Mouse (Mus musculus) liver, adult 10 weeks (tissue): ENCODE measurements around the gene Sp2. TPM values are rescaled to one million over a fixed set of nuclear protein-coding genes. Genes with fewer than 3 reads are reported as not detected.

Experiments used
- polyA plus RNA-seq: library from polyadenylated mRNA; stranded (reverse); fragments of 350-450 nt; fragmentation: Illumina TruSeq; extraction: RNeasy Lipid Tissue Mini Kit (QIAGEN cat#74804); gene quantifications from one replicate; pipeline ENCODE4 v1.2.3, GENCODE M21; 2014; ENCODE audit warnings: low read depth, low replicate concordance

The Sp2 gene
- polyA plus RNA-seq, result 1.2 TPM

GRCm38 (mm10) chr11:96982859-96983258 lies at the start of gene Sp2:
Gene Sp2, minus strand, starts transcription at chr11:96982959.

GRCm38 (mm10) chr11:97029686-97030417 lies 47.1 kb upstream of the Sp2 start, which contains the start of gene Scrn2:
Gene Scrn2, plus strand, starts transcription at chr11:97029938.

GRCm38 (mm10) chr11:97013121-97013670 lies 30.4 kb upstream of the Sp2 start, which contains the start of gene Sp6:
Gene Sp6, plus strand, starts transcription at chr11:97013394.

GRCm38 (mm10) chr11:96943746-96944304 lies 38.9 kb downstream of the Sp2 start, which contains the start of gene Pnpo:
Gene Pnpo, minus strand, starts transcription at chr11:96943986.

GRCm38 (mm10) chr11:96928088-96928487 lies 54.7 kb downstream of the Sp2 start, which contains the start of gene Prr15l:
Gene Prr15l, plus strand, starts transcription at chr11:96928104.

GRCm38 (mm10) chr11:96916044-96916884 lies 66.5 kb downstream of the Sp2 start, which contains the start of gene Cdk5rap3:
Gene Cdk5rap3, minus strand, starts transcription at chr11:96916496.

Other genes starting within 250 kb of the Sp2 start
- gene Snx11, start 205.4 kb downstream of the Sp2 start, polyA plus RNA-seq, result 3.0 TPM
- gene Cbx1, start 193.8 kb downstream of the Sp2 start, polyA plus RNA-seq, result 37.1 TPM
- 25.4 TPM for gene Nfe2l1, start 153.0 kb downstream of the Sp2 start, polyA plus RNA-seq
- gene Copz2, start 133.1 kb downstream of the Sp2 start, polyA plus RNA-seq, result 15.9 TPM
- 31.6 TPM for gene Cdk5rap3, start 66.5 kb downstream of the Sp2 start, polyA plus RNA-seq
- gene Prr15l, start 54.9 kb downstream of the Sp2 start, polyA plus RNA-seq, result 0.58 TPM
- 54.7 TPM for gene Pnpo, start 39.0 kb downstream of the Sp2 start, polyA plus RNA-seq
- not detected for gene Sp6, start 30.4 kb upstream of the Sp2 start, polyA plus RNA-seq
- 0.69 TPM for gene Scrn2, start 47.0 kb upstream of the Sp2 start, polyA plus RNA-seq
- 0.58 TPM for gene Lrrc46, start 58.4 kb upstream of the Sp2 start, polyA plus RNA-seq
- 15.7 TPM for gene Mrpl10, start 58.6 kb upstream of the Sp2 start, polyA plus RNA-seq
- gene Osbpl7, start 67.7 kb upstream of the Sp2 start, polyA plus RNA-seq, result 0.16 TPM
- not detected for gene Tbx21, start 132.4 kb upstream of the Sp2 start, polyA plus RNA-seq
- 0.19 TPM for gene Tbkbp1, start 168.5 kb upstream of the Sp2 start, polyA plus RNA-seq
- 53.4 TPM for gene Kpnb1, start 204.9 kb upstream of the Sp2 start, polyA plus RNA-seq